Mouse (Mus musculus): Measurements from ENCODE around the gene Card9. TPM values are rescaled to one million over a fixed set of nuclear protein-coding genes. Genes with fewer than 3 reads are reported as not detected.
A peak's percentile ranks its signal among the peaks of the same experiment; 100 is the strongest.

The Card9 gene
- total RNA-seq, 2 experiments from 2014 or later: 1.1 to 1.4 TPM

GRCm38 (mm10) chr2:26330702-26331101 lies 30.0 kb downstream of the Card9 start:
- DNase-seq: no peak
- intact Hi-C loops (cut with DNase I): no loop called here

GRCm38 (mm10) chr2:26330056-26330468 lies 30.7 kb downstream of the Card9 start:
- intact Hi-C loops (cut with DNase I): no loop called here
- peak; percentile 58 for DNase-seq

GRCm38 (mm10) chr2:26329402-26329801 lies 31.3 kb downstream of the Card9 start:
- intact Hi-C loops (cut with DNase I): no loop called here
- peak; percentile 68 for DNase-seq

GRCm38 (mm10) chr2:26327852-26328251 lies 32.9 kb downstream of the Card9 start:
- DNase-seq: no peak
- intact Hi-C loops (cut with DNase I): no loop called here

GRCm38 (mm10) chr2:26325386-26326181 lies 35.1 kb downstream of the Card9 start:
- peak; percentile 65 for DNase-seq
- intact Hi-C loops (cut with DNase I): no loop called here

- intact Hi-C loops (cut with DNase I): no loop called here
Observed at GRCm38 (mm10) chr2:26324917-26325316, 35.8 kb downstream of the Card9 start.

GRCm38 (mm10) chr2:26323589-26324325 lies 37.0 kb downstream of the Card9 start:
- intact Hi-C loops (cut with DNase I): no loop called here

More at GRCm38 (mm10) chr2:26324917-26325316, 35.8 kb downstream of the Card9 start:
- no peak for DNase-seq

GRCm38 (mm10) chr2:26320245-26321185 lies 40.2 kb downstream of the Card9 start:
- intact Hi-C loops (cut with DNase I): no loop called here
- no peak for DNase-seq

More at GRCm38 (mm10) chr2:26323589-26324325, 37.0 kb downstream of the Card9 start:
- no peak for DNase-seq

- no peak for DNase-seq
- intact Hi-C loops (cut with DNase I): no loop called here
Observed at GRCm38 (mm10) chr2:26319519-26320244, 41.0 kb downstream of the Card9 start.

- DNase-seq: no peak
- intact Hi-C loops (cut with DNase I): no loop called here
Observed at GRCm38 (mm10) chr2:26319109-26319508, 41.6 kb downstream of the Card9 start.

- DNase-seq: no peak
- intact Hi-C loops (cut with DNase I): no loop called here
Observed at GRCm38 (mm10) chr2:26317991-26318672, 42.6 kb downstream of the Card9 start.

- no peak for DNase-seq
- intact Hi-C loops (cut with DNase I): no loop called here
Observed at GRCm38 (mm10) chr2:26317371-26317770, 43.3 kb downstream of the Card9 start.

GRCm38 (mm10) chr2:26316576-26317246 lies 44.0 kb downstream of the Card9 start:
- no peak for DNase-seq
- intact Hi-C loops (cut with DNase I): no loop called here

GRCm38 (mm10) chr2:26315925-26316311 lies 44.8 kb downstream of the Card9 start:
- DNase-seq: peak; percentile 66
- intact Hi-C loops (cut with DNase I): no loop called here

GRCm38 (mm10) chr2:26315072-26315924 lies 45.4 kb downstream of the Card9 start, which contains the start of gene Gpsm1:
Gene Gpsm1, plus strand, starts transcription at chr2:26315515.
- intact Hi-C loops (cut with DNase I): no loop called here
- DNase-seq: peak; percentile 93

- intact Hi-C loops (cut with DNase I): no loop called here
- DNase-seq: peak; percentile 85
Observed at GRCm38 (mm10) chr2:26314281-26315071, 46.2 kb downstream of the Card9 start.

GRCm38 (mm10) chr2:26313394-26313793 lies 47.3 kb downstream of the Card9 start:
- intact Hi-C loops (cut with DNase I): no loop called here

More at GRCm38 (mm10) chr2:26313394-26313793, 47.3 kb downstream of the Card9 start:
- DNase-seq: no peak

Measured in left cerebral cortex, postnatal 4 days (tissue).